Mouse (Mus musculus): Measurements from ENCODE around the gene Prap1. TPM values are rescaled to one million over a fixed set of nuclear protein-coding genes. Genes with fewer than 3 reads are reported as not detected.
A peak's percentile ranks its signal among the peaks of the same experiment; 100 is the strongest.
"Not testable (repeated sequence)": the region's sequence is repeated elsewhere in the genome, so short reads cannot be mapped to it uniquely, and the experiment has no call there.

Prap1 gene
- total RNA-seq, 2 experiments from 2014 or later: not detected

DNA sequence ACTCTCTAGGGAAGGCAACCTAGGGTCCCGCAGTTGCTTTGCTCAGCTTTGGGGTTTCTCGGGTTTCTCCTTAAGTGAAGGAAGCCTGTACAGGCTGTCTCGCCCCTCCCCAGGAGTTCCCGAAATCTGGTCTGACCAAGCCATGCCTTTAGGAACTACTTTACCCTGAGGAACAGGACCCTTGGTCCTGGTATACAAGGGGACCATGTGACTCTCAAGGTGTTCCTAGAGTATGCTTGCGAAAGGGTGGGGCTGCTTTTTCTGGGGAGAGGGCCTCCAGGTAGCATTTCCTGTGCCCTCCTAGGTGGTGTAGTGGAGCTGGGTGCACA lies 32.8 kb downstream of the Prap1 start:
- intact Hi-C loops (cut with DNase I): no loop called here
- no peak for DNase-seq (ENCODE audit: low spot score)

DNA sequence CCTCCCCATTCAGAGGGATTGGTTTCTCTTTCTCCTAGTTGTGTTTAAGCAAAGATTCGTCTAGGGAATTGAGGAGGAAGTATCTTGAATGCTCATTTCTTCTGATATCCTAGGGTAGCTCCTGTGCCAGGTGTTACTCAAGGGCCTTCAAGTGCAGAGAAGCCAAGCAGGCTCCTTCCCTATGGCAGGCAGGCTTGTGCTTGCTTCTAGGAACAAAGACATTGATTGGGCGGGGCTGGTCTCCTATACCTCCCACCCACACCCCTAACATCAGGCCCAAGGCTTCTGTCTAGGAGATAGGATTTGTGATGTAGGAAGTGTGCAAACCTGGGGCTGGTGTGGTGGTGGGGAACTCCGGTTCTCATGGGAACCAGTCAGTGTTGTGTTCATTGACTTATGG lies 33.7 kb downstream of the Prap1 start:
- DNase-seq (ENCODE audit: low spot score): no peak
- intact Hi-C loops (cut with DNase I): no loop called here

DNA sequence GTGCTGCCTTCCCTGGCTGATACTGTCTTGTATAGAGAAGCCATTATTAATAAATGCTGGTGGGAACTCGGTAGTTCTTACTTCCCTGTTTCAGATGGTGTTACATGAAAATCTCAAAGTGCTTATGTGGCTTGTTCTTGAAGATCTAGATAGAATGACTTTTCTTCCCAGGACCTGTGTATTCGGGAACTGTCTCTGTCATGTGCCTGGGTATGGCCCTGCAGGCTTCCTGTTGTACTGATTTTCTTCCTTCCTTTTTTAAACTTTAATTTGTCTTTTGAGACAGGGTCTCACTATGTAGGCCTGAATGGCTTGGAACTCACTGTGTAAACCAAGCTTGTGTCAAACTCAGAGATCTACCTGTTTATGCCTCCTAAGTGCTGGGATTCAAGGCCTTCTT lies 34.7 kb downstream of the Prap1 start:
- intact Hi-C loops (cut with DNase I): no loop called here

DNA sequence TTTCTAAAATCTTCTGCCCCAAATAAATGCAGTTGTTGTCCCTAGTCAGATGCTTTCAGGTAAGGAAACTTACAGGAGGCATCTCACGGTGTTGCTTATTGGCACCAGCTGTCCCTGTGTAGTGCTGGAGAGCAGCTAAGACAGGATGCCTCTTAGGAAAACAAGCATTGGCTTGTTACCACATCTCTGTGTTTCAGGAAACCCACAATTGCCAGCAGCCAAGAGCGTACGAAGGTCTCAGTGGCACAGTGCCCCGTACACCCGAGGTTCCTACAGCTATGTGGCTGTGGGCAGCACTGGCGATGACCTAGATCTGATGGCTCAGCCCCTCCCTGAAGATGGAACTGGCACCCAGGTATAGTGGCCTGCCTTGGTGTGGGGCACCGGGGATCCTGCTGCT lies 39.0 kb downstream of the Prap1 start:
- DNase-seq (ENCODE audit: low spot score); intact Hi-C loops (cut with DNase I): not testable (repeated sequence)

More for the DNA sequence above, 34.7 kb downstream of the Prap1 start:
- no peak for DNase-seq (ENCODE audit: low spot score)

DNA sequence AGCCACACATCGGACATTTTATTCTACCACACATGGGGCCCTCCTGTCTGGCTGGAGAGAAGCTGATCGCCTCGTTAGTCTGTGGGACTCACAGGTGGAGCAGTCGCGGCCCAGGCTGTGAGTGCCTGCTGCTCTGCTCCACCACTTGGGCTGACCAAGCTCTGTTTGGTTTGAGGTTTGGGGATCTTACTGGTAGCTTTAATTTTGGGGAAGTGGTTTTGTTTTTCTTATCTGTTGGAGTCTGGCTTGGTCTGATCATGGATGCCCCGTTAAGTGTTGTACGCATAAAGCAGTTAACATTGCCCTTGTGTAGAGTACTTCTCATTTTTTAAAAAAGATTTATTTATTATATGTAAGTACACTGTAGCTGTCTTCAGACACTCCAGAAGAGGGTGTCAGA lies 40.8 kb downstream of the Prap1 start:
- DNase-seq (ENCODE audit: low spot score); intact Hi-C loops (cut with DNase I): not testable (repeated sequence)

DNA sequence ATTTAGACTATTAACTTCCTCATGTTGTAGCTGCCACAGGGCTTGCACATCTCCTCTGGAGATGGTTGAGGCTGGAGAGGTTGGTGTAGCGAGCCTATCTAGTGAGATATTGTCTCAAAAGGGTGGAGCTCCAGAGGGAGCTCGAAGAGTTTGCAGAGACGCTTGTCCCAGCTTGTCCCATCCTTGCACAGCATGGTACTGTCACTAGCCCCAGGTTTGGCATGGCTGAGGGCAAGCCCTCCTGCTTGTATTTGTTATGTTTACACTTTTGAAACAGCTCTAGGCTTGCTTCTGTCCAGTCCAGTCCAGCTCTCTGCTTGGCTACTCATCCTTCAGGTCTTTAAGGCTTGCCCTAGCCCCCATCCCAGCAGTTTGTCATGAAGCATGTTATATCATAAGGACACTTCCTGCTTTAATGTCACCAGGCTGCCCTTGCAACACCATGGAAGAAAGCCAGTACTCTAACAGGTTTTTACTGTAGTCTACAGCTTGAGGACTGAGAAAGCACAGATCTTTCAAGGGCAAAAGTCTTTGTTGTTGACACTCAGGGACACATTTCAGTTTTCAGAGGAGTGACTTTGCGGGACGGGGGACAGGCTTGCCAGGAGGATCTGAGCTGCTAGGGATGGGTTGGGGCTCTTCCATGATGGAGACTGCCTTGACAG lies 42.0 kb downstream of the Prap1 start:
- intact Hi-C loops (cut with DNase I): loop anchor here (5.0 kb wide), 1 partner anchor 98 kb away; the partner anchor contains the start of genes Tubgcp2 and Zfp511
- DNase-seq (ENCODE audit: low spot score): no peak

DNA sequence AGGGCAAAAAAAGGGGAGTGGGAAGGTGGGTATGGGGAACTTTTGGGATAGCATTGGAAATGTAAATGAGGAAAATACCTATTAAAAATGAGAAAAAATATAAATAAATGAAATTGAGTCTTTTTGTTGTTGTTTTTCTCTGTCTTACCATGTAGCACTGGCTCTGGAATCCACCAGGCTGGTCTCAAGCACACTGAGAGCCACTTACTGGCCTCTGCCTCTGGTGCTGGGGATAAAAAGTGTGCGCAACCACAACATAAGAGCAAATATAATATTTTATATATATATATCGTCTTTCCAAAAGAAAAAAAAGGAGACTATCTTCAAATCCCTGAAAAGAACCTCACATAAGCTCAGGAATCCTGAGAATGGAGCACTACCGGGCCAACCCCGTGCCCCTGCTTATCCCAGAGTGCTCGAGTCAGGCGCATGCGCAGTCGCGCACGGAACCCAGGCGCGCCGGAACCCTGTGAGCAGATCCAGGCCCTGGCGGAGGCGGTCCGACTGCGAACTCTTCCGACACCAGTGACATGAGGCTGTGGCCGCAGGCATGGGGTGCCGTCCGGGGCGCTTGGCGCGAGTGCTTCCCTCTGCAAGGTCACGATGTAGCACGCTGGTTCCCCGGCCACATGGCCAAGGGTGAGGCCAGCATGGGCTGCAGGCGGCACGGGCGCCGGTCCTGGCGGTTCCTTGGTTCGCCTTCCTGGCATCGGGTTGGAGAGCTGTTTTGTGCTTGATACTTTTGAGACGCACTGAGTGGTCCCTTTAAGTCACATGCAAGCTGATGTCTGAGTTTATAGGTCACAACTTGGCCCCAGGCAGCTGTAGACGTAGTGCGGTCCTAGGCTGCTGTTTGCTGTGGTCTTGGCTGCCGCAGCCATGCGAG lies 44.2 kb downstream of the Prap1 start, which contains the start of gene Mtg1:
Gene Mtg1, plus strand, starts transcription at position 430 of the 886 bp plus-strand sequence.
- peak; percentile 92 for DNase-seq (ENCODE audit: low spot score)
- intact Hi-C loops (cut with DNase I): loop anchor here (5.0 kb wide), 1 partner anchor 100 kb away; the partner anchor contains the start of genes Tubgcp2 and Zfp511

DNA sequence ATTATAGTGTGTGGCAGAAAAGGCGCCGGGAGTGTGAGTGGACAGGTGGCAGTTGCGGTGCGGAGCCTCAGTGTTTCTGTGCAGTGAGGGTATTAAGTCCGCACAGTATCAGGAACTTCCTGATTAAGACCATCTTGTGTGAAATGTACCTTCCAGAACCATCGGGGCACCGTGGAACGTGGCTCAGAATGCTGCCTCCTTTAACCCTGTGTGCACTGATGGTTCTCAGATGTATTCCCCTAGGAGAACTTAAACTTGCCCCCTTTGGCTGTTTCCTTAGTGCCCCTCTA lies 44.8 kb downstream of the Prap1 start:
- DNase-seq (ENCODE audit: low spot score): no peak
- intact Hi-C loops (cut with DNase I): loop anchor here (5.0 kb wide), 1 partner anchor 101 kb away; the partner anchor contains the start of genes Tubgcp2 and Zfp511

DNA sequence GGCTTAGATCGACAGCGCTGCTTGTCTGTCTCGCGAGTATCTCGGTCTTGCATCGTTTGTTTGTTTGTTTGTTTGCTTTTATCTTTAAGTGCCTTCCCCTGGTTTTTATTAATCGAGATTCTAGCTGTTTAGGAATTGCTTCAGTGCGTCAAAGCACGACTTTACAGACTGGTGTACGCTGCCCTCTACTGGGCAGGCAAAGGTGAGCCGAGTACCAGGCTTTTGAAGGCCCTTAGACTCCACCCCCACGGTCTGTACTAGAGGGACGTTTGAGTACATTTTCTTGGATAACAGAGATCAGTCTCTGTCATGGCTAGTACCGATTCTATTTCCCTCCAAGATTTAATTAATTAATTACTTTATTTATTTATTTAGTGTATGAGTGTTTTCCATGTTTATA lies 48.2 kb downstream of the Prap1 start:
- peak; percentile 27 for DNase-seq (ENCODE audit: low spot score)
- intact Hi-C loops (cut with DNase I): loop anchor here (1.0 to 2.0 kb wide), 3 partner anchors 25 to 173 kb away; partner anchors contain the start of gene Echs1

DNA sequence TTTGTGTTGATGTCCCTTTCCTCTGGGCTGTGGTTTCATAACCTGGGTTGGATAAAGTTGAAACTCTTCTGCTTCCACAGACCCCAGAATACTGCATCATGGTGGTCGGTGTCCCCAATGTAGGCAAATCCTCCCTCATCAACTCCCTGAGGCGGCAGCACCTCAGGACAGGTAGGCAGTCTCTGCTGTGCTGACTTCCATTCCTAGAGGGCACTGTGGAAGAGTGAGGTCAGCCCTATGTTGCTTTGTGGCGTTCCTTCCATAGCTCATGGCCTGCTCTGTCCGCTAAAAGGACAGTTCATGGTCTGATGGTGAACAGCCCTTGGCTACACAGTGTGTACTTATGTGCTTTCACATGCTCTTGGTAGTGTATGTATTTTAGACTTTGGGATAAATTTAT lies 51.4 kb downstream of the Prap1 start:
- DNase-seq (ENCODE audit: low spot score): no peak
- intact Hi-C loops (cut with DNase I): no loop called here

Other genes with a start within 250 kb of the Prap1 start
- not detected for gene Kndc1, start 198.7 kb upstream of the Prap1 start, total RNA-seq (2021)
- gene Utf1, start 149.6 kb upstream of the Prap1 start, total RNA-seq (2021): not detected
- gene 6430531B16Rik, start 114.6 kb upstream of the Prap1 start, total RNA-seq (2021): not detected
- gene Adam8, start 100.8 kb upstream of the Prap1 start, total RNA-seq (2021): under 1 TPM; 0.20 to 0.73 TPM
- 10 to 100 TPM; 10.9 to 11.2 TPM for gene Zfp511, start 57.0 kb upstream of the Prap1 start, total RNA-seq (2021)
- gene Tubgcp2, start 56.7 kb upstream of the Prap1 start, total RNA-seq (2021): 10 to 100 TPM; 25.4 to 27.2 TPM
- gene Msx3, start 44.3 kb upstream of the Prap1 start, total RNA-seq (2021): not detected
- not detected for gene Caly, start 10.8 kb upstream of the Prap1 start, total RNA-seq (2021)
- 10 to 100 TPM; 80.9 to 84.0 TPM for gene Fuom, start 9.0 kb downstream of the Prap1 start, total RNA-seq (2021)
- 1 to 10 TPM; 3.5 to 3.7 TPM for gene Paox, start 22.4 kb downstream of the Prap1 start, total RNA-seq (2021)
- gene Echs1, start 23.1 kb downstream of the Prap1 start, total RNA-seq (2021): 100 to 1,000 TPM; 441 to 471 TPM
- 10 to 100 TPM; 22.9 to 30.8 TPM for gene Mtg1, start 44.2 kb downstream of the Prap1 start, total RNA-seq (2021)
- gene Sprn, start 61.5 kb downstream of the Prap1 start, total RNA-seq (2021): under 1 TPM; 0.36 to 0.84 TPM
- gene Olfr522, start 71.4 kb downstream of the Prap1 start, total RNA-seq (2021): not detected
- gene Olfr523, start 79.8 kb downstream of the Prap1 start, total RNA-seq (2021): not detected
- gene Olfr524, start 112.6 kb downstream of the Prap1 start, total RNA-seq (2021): not detected
- gene Cd163l1, start 124.9 kb downstream of the Prap1 start, total RNA-seq (2021): not detected
- not detected for gene 5830411N06Rik, start 153.9 kb downstream of the Prap1 start, total RNA-seq (2021)
- gene Olfr525, start 227.5 kb downstream of the Prap1 start, total RNA-seq (2021): not detected
- gene Olfr527, start 240.6 kb downstream of the Prap1 start, total RNA-seq (2021): not detected